Mouse (Mus musculus) forebrain, embryonic 11.5 days (tissue): ENCODE measurements at regions not wholly inside any gene's neighbourhood (a gene's known extent, or its start where the extent isn't known, plus 50 kb on each side); places are given as distances from the start of the nearest gene placed in this dataset.

Experiments
- ATAC-seq: fragments of 200-750 bp; cut with Nextera tagmentation; replicated peaks from 2 replicates; pipeline ENCODE4 v1.8.0; 2017; ENCODE audit warnings: moderate TSS enrichment; ENCODE audit not compliant: low FRiP score
- DNase-seq: peaks from one replicate; pipeline ENCODE4 v3.0.0-alpha.2; 2017; ENCODE audit warnings: low spot score
- H3K27ac ChIP-seq: fragments of 300-500 bp; sonication (generic); 2 replicates; pipeline ENCODE4 v1.5.1; 2014; ENCODE audit warnings: low read depth, low read length
- H3K27me3 ChIP-seq: fragments of 300-500 bp; sonication (generic); 2 replicates; pipeline ENCODE4 v1.6.1; 2014; ENCODE audit warnings: mild to moderate bottlenecking, low read length, mixed read lengths; ENCODE audit not compliant: control insufficient read depth, insufficient read depth
- H3K36me3 ChIP-seq: fragments of 300-500 bp; sonication (generic); 2 replicates; pipeline ENCODE4 v1.6.1; 2014; ENCODE audit warnings: mild to moderate bottlenecking, low read length, moderate library complexity, mixed read lengths; ENCODE audit not compliant: control insufficient read depth, insufficient read depth
- H3K4me1 ChIP-seq: fragments of 300-500 bp; sonication (generic); replicated peaks from 2 replicates; pipeline ENCODE4 v1.6.1; 2014; ENCODE audit warnings: low read length, mixed read lengths; ENCODE audit not compliant: control insufficient read depth, insufficient read depth
- H3K4me2 ChIP-seq: fragments of 300-500 bp; sonication (generic); 2 replicates; pipeline ENCODE4 v1.6.1; 2014; ENCODE audit warnings: low read depth, mild to moderate bottlenecking, low read length, moderate library complexity, mixed read lengths; ENCODE audit not compliant: severe bottlenecking
- H3K4me3 ChIP-seq: fragments of 300-500 bp; sonication (generic); 2 replicates; pipeline ENCODE4 v1.5.1; 2014; ENCODE audit warnings: low read depth, low read length
- H3K9ac ChIP-seq: fragments of 300-500 bp; sonication (generic); 2 replicates; pipeline ENCODE4 v1.6.1; 2014; ENCODE audit warnings: low read length
- H3K9me3 ChIP-seq: fragments of 300-500 bp; sonication (generic); 2 replicates; pipeline ENCODE4 v1.6.1; 2016; ENCODE audit warnings: low read length, mixed read lengths; ENCODE audit not compliant: control insufficient read depth
- WGBS: fragments of 180-500 bp; shearing (Covaris S2); extraction: QIAGEN DNeasy Blood & Tissue Kit; methylation state at CpG from one replicate; pipeline ENCODE4 v1.1.7; 2014; 5-methylcytosine and 5-hydroxymethylcytosine counted together

- H3K27me3 ChIP-seq, result no peaks in the 10 kb centered on the region
- no peaks in the 10 kb centered on the region for H3K9me3 ChIP-seq
- 85% methylated on average over 2 of the region's 2 CpGs for WGBS
- no peak overlapping the region for H3K4me3 ChIP-seq
- H3K4me2 ChIP-seq, result no peak overlapping the region
- H3K9ac ChIP-seq, result no peak overlapping the region
- H3K36me3 ChIP-seq, result no peaks in the 10 kb centered on the region
- DNase-seq, result no peak
- H3K27ac ChIP-seq, result no peak overlapping the region
- no peaks in the 10 kb centered on the region for H3K4me1 ChIP-seq
- no peak for ATAC-seq
Measured at GRCm38 (mm10) chr7:145007216-145007615, 67.5 kb upstream of the Ccnd1 start.

GRCm38 (mm10) chr7:145001503-145002084 lies 61.9 kb upstream of the Ccnd1 start:
- Histone ChIP-seq H3K9ac (no peak overlapping the region), H3K4me3 (no peak overlapping the region), H3K36me3 (no peaks in the 10 kb centered on the region), H3K9me3 (no peaks in the 10 kb centered on the region), H3K4me2 (no peak overlapping the region), H3K27me3 (no peaks in the 10 kb centered on the region), H3K27ac (no peak overlapping the region), H3K4me1 (no peaks in the 10 kb centered on the region)
- DNase-seq, result no peak
- WGBS, result 63% methylated on average over 4 of the region's 4 CpGs
- ATAC-seq, result no peak

GRCm38 (mm10) chr7:144999741-145000140 lies 60.0 kb upstream of the Ccnd1 start:
- Histone ChIP-seq H3K27ac (no peak overlapping the region), H3K4me1 (no peaks in the 10 kb centered on the region), H3K36me3 (no peaks in the 10 kb centered on the region), H3K27me3 (no peaks in the 10 kb centered on the region), H3K9ac (no peak overlapping the region), H3K4me2 (no peak overlapping the region), H3K9me3 (no peaks in the 10 kb centered on the region), H3K4me3 (no peak overlapping the region)
- WGBS, result 87% methylated on average over 3 of the region's 3 CpGs
- DNase-seq, result no peak
- no peak for ATAC-seq

DNA sequence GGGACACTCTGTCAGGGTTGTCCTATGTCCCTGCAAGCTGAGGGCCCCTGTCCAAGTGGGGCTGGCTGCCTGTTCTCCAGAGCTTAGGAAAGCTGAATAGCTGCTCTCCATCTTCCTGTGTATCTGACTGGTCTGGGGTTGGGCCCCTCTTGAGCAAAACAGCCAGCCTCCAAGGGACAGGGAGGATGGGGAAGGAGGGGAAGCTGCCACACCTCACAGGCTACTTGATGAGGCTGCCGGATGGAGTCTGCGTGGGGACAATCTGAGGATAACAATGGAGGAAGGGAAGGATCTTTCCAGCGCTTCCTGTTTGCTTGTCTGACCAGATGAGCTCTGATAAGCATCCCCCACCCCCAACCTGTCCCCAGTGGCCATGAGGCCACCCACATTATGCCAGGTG lies 57.1 kb upstream of the Ccnd1 start:
- Histone ChIP-seq H3K27ac (no peak overlapping the region), H3K27me3 (no peaks in the 10 kb centered on the region), H3K36me3 (no peaks in the 10 kb centered on the region), H3K4me1 (no peaks in the 10 kb centered on the region), H3K9ac (no peak overlapping the region), H3K9me3 (no peaks in the 10 kb centered on the region), H3K4me2 (no peak overlapping the region), H3K4me3 (no peak overlapping the region)
- 64% methylated on average over 3 of the region's 3 CpGs for WGBS
- ATAC-seq (no peak), DNase-seq (no peak)

DNA sequence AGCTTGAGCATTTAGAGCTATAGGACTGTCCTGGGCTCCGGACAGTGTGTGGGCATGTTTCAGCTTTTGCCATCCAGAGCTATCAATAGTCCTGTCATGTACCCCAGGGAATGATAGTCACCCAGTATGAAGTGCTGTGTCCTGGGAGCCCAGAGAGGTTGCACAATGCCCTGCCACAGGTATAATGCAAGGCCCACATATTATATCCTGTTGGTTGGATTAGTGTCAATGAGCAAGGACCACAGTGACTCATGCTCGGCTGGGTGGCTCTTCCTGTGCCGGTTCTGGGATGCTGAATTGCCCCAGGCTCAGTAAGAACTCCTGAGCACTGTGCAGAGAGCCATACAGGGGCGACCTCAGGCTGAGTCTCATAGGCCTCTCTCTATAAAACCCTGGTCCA lies 54.5 kb upstream of the Ccnd1 start:
- no peaks in the 10 kb centered on the region for H3K9me3 ChIP-seq
- no peak overlapping the region for H3K4me2 ChIP-seq
- no peak overlapping the region for H3K4me3 ChIP-seq
- ATAC-seq (no peak), DNase-seq (no peak)
- H3K27me3 ChIP-seq, result no peaks in the 10 kb centered on the region
- no peaks in the 10 kb centered on the region for H3K36me3 ChIP-seq
- WGBS, result 79% methylated on average over 4 of the region's 4 CpGs
- H3K4me1 ChIP-seq, result no peaks in the 10 kb centered on the region
- no peak overlapping the region for H3K9ac ChIP-seq
- H3K27ac ChIP-seq, result no peak overlapping the region

- Histone ChIP-seq H3K27me3 (no peaks in the 10 kb centered on the region), H3K4me3 (no peak overlapping the region), H3K9me3 (no peaks in the 10 kb centered on the region), H3K9ac (no peak overlapping the region), H3K4me1 (no peaks in the 10 kb centered on the region), H3K27ac (no peak overlapping the region), H3K36me3 (no peaks in the 10 kb centered on the region), H3K4me2 (no peak overlapping the region)
- DNase-seq (no peak), ATAC-seq (no peak)
- 86% methylated on average over 4 of the region's 4 CpGs for WGBS
Measured at GRCm38 (mm10) chr7:144993566-144993965, 53.8 kb upstream of the Ccnd1 start.

DNA sequence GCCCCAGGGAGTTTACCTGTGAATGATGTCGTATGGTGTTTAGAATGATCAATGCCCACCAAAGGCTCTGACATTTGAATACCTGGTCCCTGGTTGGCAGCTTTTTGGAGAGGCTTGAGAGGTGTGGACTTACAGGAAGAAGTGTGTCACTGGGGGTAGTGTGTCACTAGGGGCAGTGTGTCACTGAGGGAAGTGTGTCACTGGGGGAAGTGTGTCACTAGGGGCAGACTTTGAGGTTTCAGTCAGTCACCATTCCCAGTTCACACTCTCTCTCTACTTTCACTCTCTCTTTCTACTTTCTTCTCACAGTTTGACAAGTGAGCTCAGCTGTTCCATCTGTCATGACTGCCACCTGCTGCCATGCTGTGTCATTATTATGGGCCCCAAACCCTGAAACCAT lies 52.0 kb upstream of the Ccnd1 start:
- Histone ChIP-seq H3K9me3 (no peaks in the 10 kb centered on the region), H3K27ac (no peak overlapping the region), H3K4me2 (no peak overlapping the region), H3K36me3 (no peaks in the 10 kb centered on the region), H3K27me3 (no peaks in the 10 kb centered on the region), H3K4me3 (no peak overlapping the region), H3K4me1 (no peaks in the 10 kb centered on the region), H3K9ac (no peak overlapping the region)
- ATAC-seq, result no peak
- 100% methylated on average over 1 of the region's 1 CpGs for WGBS
- DNase-seq, result no peak
